Mouse (Mus musculus) CD4-positive naive resting alpha-beta T cell, adult 76 days (primary cell): Measurements from ENCODE around the gene Scrt2. TPM values are rescaled to one million over a fixed set of nuclear protein-coding genes. Genes with fewer than 3 reads are reported as not detected.

Source experiments
- total RNA-seq: library from RNA; stranded (reverse); gene quantifications from one replicate; pipeline ENCODE4 v1.2.4, GENCODE M21; 2023

Gene Scrt2
- total RNA-seq: not detected

DNA sequence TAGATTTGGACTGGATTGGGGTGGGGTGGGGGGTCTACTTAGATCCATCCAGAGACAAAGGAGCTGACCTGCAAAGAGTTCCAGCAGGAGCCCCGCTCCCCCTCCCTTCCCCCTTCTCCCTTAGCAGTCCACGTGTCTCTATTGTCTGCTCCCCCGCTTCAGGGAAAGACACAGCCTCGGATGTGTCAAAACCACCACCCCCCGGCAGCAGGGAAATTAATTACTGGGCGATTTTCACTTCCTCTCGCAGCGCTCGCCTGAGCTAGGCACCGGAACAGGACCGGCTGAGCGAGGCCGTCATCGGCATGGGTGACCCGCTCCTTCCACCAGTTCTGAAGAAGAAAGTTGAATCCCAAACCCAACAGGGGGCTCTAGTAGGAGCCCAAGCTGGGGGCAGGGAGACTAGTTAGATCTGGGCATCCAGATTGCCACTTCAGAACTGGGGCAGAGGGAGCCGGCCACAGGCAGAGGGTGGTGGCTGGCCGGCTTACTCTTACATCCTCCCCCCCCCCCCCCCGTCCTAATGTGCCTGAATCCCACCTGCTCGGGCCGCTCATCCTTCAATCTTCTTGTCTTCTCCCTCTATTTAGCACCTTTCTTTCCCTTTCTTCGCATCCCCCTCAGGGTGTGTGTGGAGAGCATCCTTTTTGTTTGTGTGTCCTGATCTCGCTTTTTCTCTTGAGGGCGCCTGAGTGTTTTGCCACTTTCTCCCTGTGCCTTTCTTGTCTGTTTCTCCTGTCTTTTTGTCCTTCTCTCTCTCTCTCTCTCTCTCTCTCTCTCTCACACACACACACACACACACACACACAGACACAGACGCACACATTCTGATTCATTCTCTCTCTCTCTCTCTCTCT, at the start of gene Scrt2:
Scrt2 (plus strand) TSS at position 845 of the 857 bp plus-strand sequence.

DNA sequence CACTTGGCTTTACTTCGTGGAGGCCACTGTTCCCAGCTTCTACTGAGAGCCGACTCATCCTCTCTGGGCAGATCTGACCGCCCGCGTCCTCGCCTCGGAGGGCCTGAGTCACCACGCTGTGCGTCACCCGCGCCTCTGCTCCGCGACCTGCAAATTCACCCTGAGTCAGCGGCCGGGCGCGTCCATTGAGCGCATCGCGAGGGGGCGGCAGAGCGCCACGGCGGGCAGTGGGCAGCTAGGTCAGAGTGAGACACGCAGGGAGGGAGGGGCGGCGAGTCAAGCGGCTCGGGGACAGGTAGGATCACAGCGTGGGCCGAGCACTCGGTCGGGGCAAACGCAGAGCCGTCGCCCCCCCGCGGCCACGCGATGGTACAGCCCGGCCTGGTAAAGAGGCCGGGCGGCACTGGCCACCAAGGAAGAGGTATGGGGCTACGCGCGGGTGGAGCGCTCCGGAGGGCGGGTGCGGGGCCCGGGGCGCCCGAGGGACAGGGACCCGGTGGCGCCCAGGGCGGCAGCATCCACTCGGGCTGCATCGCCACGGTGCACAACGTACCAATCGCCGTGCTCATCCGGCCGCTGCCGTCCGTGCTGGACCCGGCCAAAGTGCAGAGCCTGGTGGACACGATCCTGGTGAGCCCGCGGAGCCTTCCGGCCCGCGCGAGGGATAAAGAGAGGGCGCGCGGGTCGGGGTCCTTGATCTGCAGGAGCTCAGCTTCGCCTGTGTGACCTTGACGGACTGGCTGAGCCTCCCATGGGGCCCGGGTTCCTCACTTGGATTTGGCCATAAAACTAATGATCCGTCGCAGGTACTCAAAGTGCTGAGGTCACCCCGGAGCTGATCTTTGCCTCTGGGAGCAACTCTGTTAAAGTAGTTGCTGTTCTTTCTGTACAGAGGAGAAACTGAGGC, 24.2 kb downstream of the Scrt2 start, which contains the start of gene Srxn1:
Srxn1 (plus strand) TSS at position 199 of the 907 bp plus-strand sequence.

DNA sequence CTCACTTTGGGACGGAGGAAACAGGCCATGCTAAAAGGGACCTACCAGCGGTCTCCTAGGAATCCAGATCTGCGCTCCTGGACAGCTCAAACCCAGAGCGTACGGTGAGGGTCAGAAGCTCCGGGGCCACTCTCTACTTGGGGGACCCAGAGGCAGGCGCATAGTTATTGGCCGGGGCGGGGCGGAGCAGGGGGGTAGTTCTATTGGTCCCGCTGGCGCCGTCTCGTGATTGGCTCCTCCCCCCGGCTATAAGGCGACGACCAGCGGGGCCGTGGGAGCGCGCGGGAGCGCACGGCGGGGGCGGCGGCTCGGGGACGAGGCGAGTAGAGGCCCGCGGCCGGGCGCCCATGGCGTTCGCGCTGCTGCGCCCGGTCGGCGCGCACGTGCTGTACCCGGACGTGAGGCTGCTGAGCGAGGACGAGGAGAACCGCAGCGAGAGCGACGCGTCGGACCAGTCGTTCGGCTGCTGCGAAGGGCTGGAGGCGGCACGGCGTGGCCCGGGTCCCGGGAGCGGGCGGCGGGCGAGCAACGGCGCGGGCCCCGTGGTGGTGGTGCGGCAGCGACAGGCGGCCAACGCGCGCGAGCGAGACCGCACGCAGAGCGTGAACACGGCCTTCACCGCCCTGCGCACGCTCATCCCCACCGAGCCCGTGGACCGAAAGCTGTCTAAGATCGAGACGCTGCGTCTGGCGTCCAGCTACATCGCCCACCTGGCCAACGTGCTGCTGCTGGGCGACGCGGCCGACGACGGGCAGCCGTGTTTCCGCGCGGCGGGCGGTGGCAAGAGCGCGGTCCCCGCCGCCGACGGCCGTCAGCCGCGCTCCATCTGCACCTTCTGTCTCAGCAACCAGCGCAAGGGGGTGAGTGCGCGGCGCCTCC, 62.2 kb downstream of the Scrt2 start, which contains the start of gene Tcf15:
Tcf15 (plus strand) TSS at position 283 of the 879 bp plus-strand sequence.

Other genes starting within 250 kb of the Scrt2 start
- not detected for gene Rspo4, start 238.6 kb upstream of the Scrt2 start, total RNA-seq
- not detected for gene Angpt4, start 170.3 kb upstream of the Scrt2 start, total RNA-seq
- 3.9 TPM for gene Fam110a, start 101.3 kb upstream of the Scrt2 start, total RNA-seq
- gene Slc52a3, start 85.0 kb upstream of the Scrt2 start, total RNA-seq: 3.2 TPM
- 0.38 TPM for gene Srxn1, start 24.0 kb downstream of the Scrt2 start, total RNA-seq
- not detected for gene Tcf15, start 62.0 kb downstream of the Scrt2 start, total RNA-seq
- 104 TPM for gene Csnk2a1, start 145.3 kb downstream of the Scrt2 start, total RNA-seq
- 56.9 TPM for gene Tbc1d20, start 212.3 kb downstream of the Scrt2 start, total RNA-seq